Mouse (Mus musculus) G1E (cell line): ENCODE data around the gene Cul7. TPM values are rescaled to one million over a fixed set of nuclear protein-coding genes. Genes with fewer than 3 reads are reported as not detected.

Experiments used
- ATAC-seq: 2 replicates; pipeline ENCODE4 v1.8.0; 2016; ENCODE audit warnings: mild to moderate bottlenecking; ENCODE audit not compliant: insufficient number of reproducible peaks, poor library complexity, low FRiP score, severe bottlenecking; ENCODE audit errors: extremely low read depth
- DNase-seq: peaks from one replicate; pipeline ENCODE4 v3.0.0; 2012; ENCODE audit warnings: low spot score
- H3K27me3 ChIP-seq: 2 replicates; pipeline ENCODE4 v1.6.1; 2012; ENCODE audit warnings: mild to moderate bottlenecking, low read length, inconsistent platforms; ENCODE audit not compliant: insufficient read depth
- H3K36me3 ChIP-seq: replicated peaks from 2 replicates; pipeline ENCODE3; 2012; ENCODE audit warnings: mild to moderate bottlenecking, inconsistent platforms
- H3K4me1 ChIP-seq: 2 replicates; pipeline ENCODE4 v1.6.1; 2012; ENCODE audit warnings: low read depth, low read length, inconsistent platforms, mixed read lengths; ENCODE audit not compliant: insufficient read depth
- H3K4me3 ChIP-seq: 2 replicates; pipeline ENCODE4 v1.5.1; 2012; ENCODE audit warnings: low read depth, mild to moderate bottlenecking, inconsistent platforms, low read length, moderate library complexity, mixed read lengths
- H3K9me3 ChIP-seq: replicated peaks from 2 replicates; pipeline ENCODE4 v1.6.1; 2012; ENCODE audit warnings: inconsistent platforms
- CTCF ChIP-seq: IDR thresholded peaks from 2 replicates; pipeline ENCODE4 v1.5.1; 2012; ENCODE audit warnings: low read depth, low read length, inconsistent platforms, mixed read lengths
- GATA1 ChIP-seq: IDR thresholded peaks from 2 replicates; pipeline ENCODE4 v1.6.1; 2012; ENCODE audit warnings: borderline replicate concordance, low read length, inconsistent platforms, mixed read lengths
- GATA2 ChIP-seq: IDR thresholded peaks from 2 replicates; pipeline ENCODE4 v1.6.1; 2012; ENCODE audit warnings: low read depth, low read length, inconsistent platforms, borderline replicate concordance
- POLR2AphosphoS5 ChIP-seq: IDR thresholded peaks from 2 replicates; pipeline ENCODE4 v1.6.1; 2012; ENCODE audit warnings: low read depth, low read length, inconsistent platforms; ENCODE audit not compliant: insufficient replicate concordance
- TAL1 ChIP-seq: conservative IDR thresholded peaks from 2 replicates; pipeline ENCODE4 v1.6.1; 2012; ENCODE audit warnings: low read depth, low read length, inconsistent platforms, mixed read lengths
- polyA plus RNA-seq: library from polyadenylated mRNA; stranded (reverse); fragments of >175 nt; gene quantifications from 2 replicates; pipeline ENCODE4 v1.2.3, GENCODE M21; 2012
- total RNA-seq, 2 experiments: library from RNA; stranded (forward) in 1 of 2; stranded (reverse) in 1 of 2; fragments of 200-1000 nt in 1 of 2; fragments of >200 nt in 1 of 2; fragmentation: Nextera tagmentation in 1 of 2; gene quantifications; 2 replicates each; pipeline ENCODE4 v1.2.3; 2014 to 2017

Cul7 gene
- total and polyA plus RNA-seq, 3 experiments, result 27.4 to 136 (median 44.1) TPM

- ATAC-seq, result no peak
Observed at GRCm38 (mm10) chr17:46656054-46656453, 5.9 kb downstream of the Cul7 start.

GRCm38 (mm10) chr17:46661351-46661750 lies 11.2 kb downstream of the Cul7 start:
- TF ChIP-seq GATA2 (no peak), GATA1 (no peak), POLR2AphosphoS5 (no peak), TAL1 (no peak), CTCF (no peak)
- DNase-seq, result no peak
- Histone ChIP-seq H3K27me3 (no peaks in the 10 kb centered on the region), H3K4me3 (no peak overlapping the region), H3K36me3 (peaks cover 98% of the 10 kb centered on the region), H3K9me3 (no peaks in the 10 kb centered on the region), H3K4me1 (peaks cover 3% of the 10 kb centered on the region; the same call in 1 of the 2 replicates)
- ATAC-seq, result no peak

More at GRCm38 (mm10) chr17:46656054-46656453, 5.9 kb downstream of the Cul7 start:
- Histone ChIP-seq H3K4me1 (peaks cover 28% of the 10 kb centered on the region), H3K27me3 (no peaks in the 10 kb centered on the region), H3K36me3 (peaks cover 96% of the 10 kb centered on the region), H3K9me3 (no peaks in the 10 kb centered on the region), H3K4me3 (no peak overlapping the region)
- DNase-seq, result no peak
- no peak for TF ChIP-seq GATA2
- no peak for TF ChIP-seq POLR2AphosphoS5

GRCm38 (mm10) chr17:46661981-46662380 lies 11.8 kb downstream of the Cul7 start:
- peaks cover 98% of the 10 kb centered on the region for H3K36me3 ChIP-seq
- peaks cover 2% of the 10 kb centered on the region; the same call in 1 of the 2 replicates for H3K4me1 ChIP-seq
- no peak overlapping the region for H3K4me3 ChIP-seq
- H3K9me3 ChIP-seq, result no peaks in the 10 kb centered on the region
- ATAC-seq (no peak), DNase-seq (no peak)
- H3K27me3 ChIP-seq, result no peaks in the 10 kb centered on the region
- TF ChIP-seq POLR2AphosphoS5, result no peak
- no peak for TF ChIP-seq GATA2
- no peak for TF ChIP-seq TAL1
- no peak for TF ChIP-seq CTCF
- TF ChIP-seq GATA1, result no peak

GRCm38 (mm10) chr17:46662730-46663129 lies 12.6 kb downstream of the Cul7 start:
- Histone ChIP-seq H3K4me3 (no peak overlapping the region), H3K27me3 (no peaks in the 10 kb centered on the region), H3K9me3 (no peaks in the 10 kb centered on the region), H3K4me1 (peaks cover 3% of the 10 kb centered on the region; the same call in 1 of the 2 replicates), H3K36me3 (peaks cover 96% of the 10 kb centered on the region)
- TF ChIP-seq POLR2AphosphoS5 (no peak), CTCF (no peak), GATA1 (no peak), GATA2 (no peak), TAL1 (no peak)
- ATAC-seq (no peak), DNase-seq (no peak)

GRCm38 (mm10) chr17:46667712-46668111 lies 17.6 kb downstream of the Cul7 start:
- H3K36me3 ChIP-seq, result peaks cover 95% of the 10 kb centered on the region
- H3K4me3 ChIP-seq, result 0 out of 2 replicates have a peak overlapping the region, but pooled peaks have one; percentile 15
- TF ChIP-seq GATA1, result no peak
- no peak for TF ChIP-seq POLR2AphosphoS5
- TF ChIP-seq CTCF, result no peak
- TF ChIP-seq GATA2, result no peak
- no peak for TF ChIP-seq TAL1
- H3K9me3 ChIP-seq, result no peaks in the 10 kb centered on the region
- ATAC-seq, result no peak
- no peaks in the 10 kb centered on the region for H3K27me3 ChIP-seq
- H3K4me1 ChIP-seq, result peaks cover 22% of the 10 kb centered on the region
- DNase-seq, result no peak

DNA sequence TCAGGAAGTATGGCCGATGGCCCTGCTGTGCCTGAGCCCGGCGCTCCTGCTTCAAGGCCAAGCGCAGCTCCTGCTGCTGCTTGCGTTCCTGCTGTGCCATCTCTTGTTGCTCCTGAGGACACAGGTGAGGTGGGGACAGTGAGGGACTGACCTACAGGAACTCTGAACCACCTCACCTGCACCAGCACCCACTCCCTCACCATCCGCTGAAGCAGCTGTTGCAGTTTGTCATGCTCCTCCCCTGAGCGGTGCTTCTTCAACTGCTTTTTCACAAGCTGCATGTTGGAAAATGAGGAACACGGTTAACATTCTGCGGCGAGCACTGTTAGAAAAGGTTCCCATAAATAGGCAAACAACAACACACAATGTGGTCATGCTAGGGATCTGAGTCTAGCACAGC lies 19.8 kb downstream of the Cul7 start:
- DNase-seq (no peak), ATAC-seq (no peak)
- TF ChIP-seq GATA2 (no peak), TAL1 (no peak), CTCF (no peak), POLR2AphosphoS5 (no peak), GATA1 (no peak)
- no peaks in the 10 kb centered on the region for H3K9me3 ChIP-seq
- no peak overlapping the region for H3K4me3 ChIP-seq
- peaks cover 84% of the 10 kb centered on the region for H3K36me3 ChIP-seq
- H3K4me1 ChIP-seq, result peaks cover 37% of the 10 kb centered on the region
- H3K27me3 ChIP-seq, result no peaks in the 10 kb centered on the region
